ENCODE assay signal across 9 mouse cellular contexts in genomic region chr10:76531828-76532227, GRCm38 (mm10). TPM values are rescaled to one million over a fixed set of nuclear protein-coding genes. Genes with fewer than 3 reads are reported as not detected.
DNase-seq lines count a peak whose midpoint lies in the region; ATAC-seq and TF ChIP-seq lines count a peak whose summit lies in the region.
"Had no signal": no experiment of that assay in that cellular context is flagged by ENCODE, and none has a peak within 500 bp of the region (broad histone marks: within the 10 kb centered on the region; RNA-seq: fewer than 3 reads in every experiment).

No protein-coding gene starts in this region.

- H3K9ac ChIP-seq in limb, embryonic 15.5 days: peak overlapping the region; percentile 47

- H3K4me3 ChIP-seq in spleen, adult 2 months (ENCODE audit: extremely low read depth, insufficient read depth, insufficient read length): peak overlapping the region; percentile 71
- H3K4me3 ChIP-seq in limb, embryonic 15.5 days: peak overlapping the region; percentile 71

- H3K27me3 ChIP-seq in spleen, adult 2 months (ENCODE audit: control insufficient read depth, insufficient read depth, low read length): no peaks in the 10 kb centered on the region
- no peaks in the 10 kb centered on the region for H3K27me3 ChIP-seq in limb, embryonic 15.5 days

- H3K4me2 ChIP-seq in limb, embryonic 15.5 days: peak overlapping the region; percentile 88

- TF ChIP-seq POLR2A in spleen, adult 2 months (IDR thresholded peaks at IDR 0.05; ENCODE audit: low read depth, low read length): no peak

- no peaks in the 10 kb centered on the region for H3K9me3 ChIP-seq in limb, embryonic 15.5 days

- H3K36me3 ChIP-seq in spleen, adult 2 months (ENCODE audit: control insufficient read depth, insufficient read depth, low read length): peaks cover 4% of the 10 kb centered on the region; the same call in 1 of the 2 replicates
- H3K36me3 ChIP-seq in limb, embryonic 15.5 days: peaks cover 28% of the 10 kb centered on the region

- WGBS in spleen, adult 2 months: 6% methylated on average over 14 of the region's 14 CpGs
- WGBS in limb, embryonic 15.5 days: 1% methylated on average over 14 of the region's 14 CpGs

- peaks cover 10% of the 10 kb centered on the region for H3K4me1 ChIP-seq in spleen, adult 2 months (ENCODE audit: control insufficient read depth, insufficient read depth, insufficient read length)
- H3K4me1 ChIP-seq in limb, embryonic 15.5 days: peaks cover 12% of the 10 kb centered on the region; the same call in 1 of the 2 replicates

- DNase-seq in cerebellum, adult 18-20 months: no peak
- DNase-seq in spleen, adult 2 months (ENCODE audit: low read depth in 1 of 2, low spot score in 2 of 2): no peak
- DNase-seq in spleen, postnatal 14 days (ENCODE audit: low spot score in 2 of 2): no peak
- no peak for DNase-seq in right cerebral cortex, adult 18-20 months
- DNase-seq in layer of hippocampus, adult 18-20 months (ENCODE audit: low spot score in 2 of 2): no peak
- DNase-seq in urinary bladder, postnatal 4 days (ENCODE audit: low spot score in 2 of 2): no peak

- ATAC-seq in cerebellum, adult (ENCODE audit: insufficient number of reproducible peaks, low FRiP score, low TSS enrichment): peak; percentile 29
- ATAC-seq in limb, embryonic 15.5 days (ENCODE audit: insufficient number of reproducible peaks, low FRiP score, low TSS enrichment, low read depth): no peak; the same call in 1 of the 2 replicates

- no peak for TF ChIP-seq CTCF in spleen, adult 2 months (IDR thresholded peaks at IDR 0.05; ENCODE audit: extremely low read depth, insufficient read depth, insufficient read length, insufficient replicate concordance)

- H3K27ac ChIP-seq in spleen, adult 2 months (ENCODE audit: insufficient read depth, low read length): peak overlapping the region; percentile 44; the same call in 1 of the 2 replicates
- peak overlapping the region; percentile 86 for H3K27ac ChIP-seq in limb, embryonic 15.5 days

RNA-seq across cellular contexts. Expression of gene Lss, which starts 0.4 kb away (rescaled TPM):
- polyA plus RNA-seq in spleen, adult 2 months (2012; rRNA removed): 9.0 and 9.1 TPM in 2 replicates
- 35.1 and 37.7 TPM in 2 replicates for polyA plus RNA-seq in limb, embryonic 15.5 days (2015; fragmentation: Nextera tagmentation; extraction: Ambion mirVana)
- 10 to 100 TPM; 40.5 to 41.6 TPM for total RNA-seq in layer of hippocampus, adult 18-20 months (2021)

RNA-seq across cellular contexts. Expression of gene Spatc1l, which starts 30.2 kb away (rescaled TPM):
- polyA plus RNA-seq in spleen, adult 2 months (2012; rRNA removed): not detected in 2 replicates
- not detected in 2 replicates for polyA plus RNA-seq in limb, embryonic 15.5 days (2015; fragmentation: Nextera tagmentation; extraction: Ambion mirVana)
- not detected for total RNA-seq in layer of hippocampus, adult 18-20 months (2021)
- total RNA-seq: gastrocnemius, postnatal 4 days had no signal

RNA-seq across cellular contexts. Expression of gene Ftcd, which starts 43.6 kb away (rescaled TPM):
- 0.02 and 0.07 TPM in 2 replicates for polyA plus RNA-seq in spleen, adult 2 months (2012; rRNA removed)
- 0.12 and 0.14 TPM in 2 replicates for polyA plus RNA-seq in limb, embryonic 15.5 days (2015; fragmentation: Nextera tagmentation; extraction: Ambion mirVana)
- not detected for total RNA-seq in layer of hippocampus, adult 18-20 months (2021)
